Mouse (Mus musculus): Measurements from ENCODE around the gene Emc6. TPM values are rescaled to one million over a fixed set of nuclear protein-coding genes. Genes with fewer than 3 reads are reported as not detected.

Gene Emc6
- polyA plus RNA-seq, 1 experiment from 2014 or later = 114 TPM

DNA sequence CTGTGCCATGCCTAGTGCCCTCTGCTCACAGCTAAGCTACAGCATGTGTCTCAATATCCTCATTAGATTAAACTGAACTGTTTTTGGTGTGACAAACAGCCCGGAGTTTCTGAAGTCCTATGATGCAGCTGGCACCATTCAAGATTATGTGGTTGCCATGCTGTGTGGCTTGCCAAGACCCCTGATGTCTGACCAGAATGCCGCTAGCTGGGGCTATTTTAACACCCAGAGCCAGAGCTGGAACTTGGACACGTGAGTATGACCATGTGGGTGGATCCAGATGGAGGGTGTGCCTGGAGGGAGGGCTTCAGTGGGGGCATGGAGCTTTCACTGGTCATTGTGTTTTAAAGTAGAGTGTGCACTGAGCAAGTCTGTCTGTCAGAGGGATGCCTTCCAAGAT, 37.1 kb upstream of the Emc6 start:
- H3K36me3 ChIP-seq (ENCODE audit: control insufficient read depth, insufficient read depth) = 0 out of 2 replicates have a peak, but pooled peaks cover 29% of the 10 kb centered on the region
- TF ChIP-seq CTCF (IDR thresholded peaks at IDR 0.05; ENCODE audit: low read depth) = no peak

DNA sequence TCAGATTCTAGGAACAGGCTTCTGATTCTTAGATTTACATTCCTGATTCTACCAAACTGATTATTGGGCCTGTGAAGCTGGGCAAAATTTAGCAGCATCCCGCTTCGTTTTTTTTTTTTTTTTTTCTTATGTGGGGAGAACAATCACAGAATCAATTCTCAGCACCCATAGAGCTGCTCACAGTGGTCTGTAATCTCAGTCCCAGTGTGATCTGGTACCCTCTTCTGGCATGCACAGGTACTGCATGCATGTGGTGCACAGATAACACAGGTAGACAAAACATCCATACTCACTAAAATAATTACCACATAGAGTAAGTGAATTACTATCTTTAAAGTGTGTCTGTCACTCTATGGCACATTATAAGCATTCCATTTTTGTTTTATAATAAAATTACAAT, 30.8 kb upstream of the Emc6 start:
- no peak for ATAC-seq
- H3K36me3 ChIP-seq (ENCODE audit: control insufficient read depth, insufficient read depth) = peaks cover 2% of the 10 kb centered on the region; the same call in 1 of the 2 replicates
- H3K9me3 ChIP-seq (ENCODE audit: control insufficient read depth) = no peaks in the 10 kb centered on the region
- no peak overlapping the region for H3K4me3 ChIP-seq (ENCODE audit: low read depth, low read length)
- H3K9ac ChIP-seq (ENCODE audit: low read depth, low read length) = no peak overlapping the region
- peak; percentile 60 for TF ChIP-seq CTCF (IDR thresholded peaks at IDR 0.05; ENCODE audit: low read depth)
- no peaks in the 10 kb centered on the region for H3K27me3 ChIP-seq (replicated peaks; ENCODE audit: control insufficient read depth, insufficient read depth, low read length)
- WGBS = 87% methylated on average over 2 of the region's 2 CpGs
- no peak overlapping the region for H3K27ac ChIP-seq (ENCODE audit: low read depth, low read length)
- no peak overlapping the region for H3K4me2 ChIP-seq (replicated peaks; ENCODE audit: low read depth)
- H3K4me1 ChIP-seq (replicated peaks; ENCODE audit: control insufficient read depth, insufficient read depth, low read length) = no peaks in the 10 kb centered on the region

More for the DNA sequence above, 37.1 kb upstream of the Emc6 start:
- no peaks in the 10 kb centered on the region for H3K27me3 ChIP-seq (replicated peaks; ENCODE audit: control insufficient read depth, insufficient read depth, low read length)
- no peaks in the 10 kb centered on the region for H3K4me1 ChIP-seq (replicated peaks; ENCODE audit: control insufficient read depth, insufficient read depth, low read length)
- H3K27ac ChIP-seq (ENCODE audit: low read depth, low read length) = no peak overlapping the region
- H3K9ac ChIP-seq (ENCODE audit: low read depth, low read length) = no peak overlapping the region
- H3K4me3 ChIP-seq (ENCODE audit: low read depth, low read length) = no peak overlapping the region
- H3K9me3 ChIP-seq (ENCODE audit: control insufficient read depth) = no peaks in the 10 kb centered on the region
- WGBS = 69% methylated on average over 3 of the region's 3 CpGs
- ATAC-seq = no peak
- H3K4me2 ChIP-seq (replicated peaks; ENCODE audit: low read depth) = no peak overlapping the region

GRCm38 (mm10) chr11:73205194-73205593, 28.4 kb upstream of the Emc6 start:
- H3K9ac ChIP-seq (ENCODE audit: low read depth, low read length) = no peak overlapping the region
- H3K4me2 ChIP-seq (replicated peaks; ENCODE audit: low read depth) = no peak overlapping the region
- WGBS = 60% methylated on average over 7 of the region's 7 CpGs
- no peaks in the 10 kb centered on the region for H3K9me3 ChIP-seq (ENCODE audit: control insufficient read depth)
- peaks cover 2% of the 10 kb centered on the region; the same call in 1 of the 2 replicates for H3K36me3 ChIP-seq (ENCODE audit: control insufficient read depth, insufficient read depth)
- ATAC-seq = 0 out of 2 replicates have a peak, but pooled peaks have one; percentile 22
- no peaks in the 10 kb centered on the region for H3K27me3 ChIP-seq (replicated peaks; ENCODE audit: control insufficient read depth, insufficient read depth, low read length)
- H3K27ac ChIP-seq (ENCODE audit: low read depth, low read length) = no peak overlapping the region
- no peak overlapping the region for H3K4me3 ChIP-seq (ENCODE audit: low read depth, low read length)
- no peaks in the 10 kb centered on the region for H3K4me1 ChIP-seq (replicated peaks; ENCODE audit: control insufficient read depth, insufficient read depth, low read length)
- TF ChIP-seq CTCF (IDR thresholded peaks at IDR 0.05; ENCODE audit: low read depth) = no peak

DNA sequence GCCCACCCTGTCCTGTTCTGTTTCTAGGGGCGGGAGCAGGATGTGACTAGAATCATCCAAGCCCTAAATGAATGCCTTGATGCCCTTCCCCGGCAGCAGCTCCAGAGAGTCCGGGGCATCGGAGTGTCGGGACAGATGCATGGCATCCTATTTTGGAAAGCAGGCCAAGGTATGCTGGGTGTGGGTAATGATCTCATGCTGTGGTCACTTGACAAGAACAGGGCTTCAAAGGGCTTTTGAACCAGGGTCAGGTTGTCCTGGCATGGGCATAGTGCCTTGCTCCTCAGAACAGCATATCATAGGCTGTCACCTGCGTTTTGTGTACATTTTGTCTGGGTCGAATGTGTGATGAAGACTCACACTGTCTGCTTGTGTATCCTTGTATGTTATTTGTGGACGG, 27.1 kb upstream of the Emc6 start:
- peaks cover 2% of the 10 kb centered on the region; the same call in 1 of the 2 replicates for H3K36me3 ChIP-seq (ENCODE audit: control insufficient read depth, insufficient read depth)
- no peaks in the 10 kb centered on the region for H3K9me3 ChIP-seq (ENCODE audit: control insufficient read depth)
- H3K27ac ChIP-seq (ENCODE audit: low read depth, low read length) = no peak overlapping the region
- H3K4me2 ChIP-seq (replicated peaks; ENCODE audit: low read depth) = no peak overlapping the region
- H3K9ac ChIP-seq (ENCODE audit: low read depth, low read length) = no peak overlapping the region
- TF ChIP-seq CTCF (IDR thresholded peaks at IDR 0.05; ENCODE audit: low read depth) = no peak
- H3K27me3 ChIP-seq (replicated peaks; ENCODE audit: control insufficient read depth, insufficient read depth, low read length) = no peaks in the 10 kb centered on the region
- WGBS = 88% methylated on average over 8 of the region's 8 CpGs
- ATAC-seq = no peak
- H3K4me1 ChIP-seq (replicated peaks; ENCODE audit: control insufficient read depth, insufficient read depth, low read length) = no peaks in the 10 kb centered on the region
- H3K4me3 ChIP-seq (ENCODE audit: low read depth, low read length) = no peak overlapping the region

- Histone ChIP-seq H3K9ac (ENCODE audit: low read depth, low read length) (no peak overlapping the region), H3K27ac (ENCODE audit: low read depth, low read length) (no peak overlapping the region), H3K4me2 (replicated peaks; ENCODE audit: low read depth) (no peak overlapping the region), H3K27me3 (replicated peaks; ENCODE audit: control insufficient read depth, insufficient read depth, low read length) (no peaks in the 10 kb centered on the region), H3K4me1 (replicated peaks; ENCODE audit: control insufficient read depth, insufficient read depth, low read length) (peaks cover 5% of the 10 kb centered on the region; the same call in 1 of the 2 replicates), H3K9me3 (ENCODE audit: control insufficient read depth) (no peaks in the 10 kb centered on the region), H3K36me3 (ENCODE audit: control insufficient read depth, insufficient read depth) (peaks cover 2% of the 10 kb centered on the region; the same call in 1 of the 2 replicates), H3K4me3 (ENCODE audit: low read depth, low read length) (no peak overlapping the region)
- WGBS = 36% methylated on average over 4 of the region's 4 CpGs
- ATAC-seq = no peak
- peak; percentile 52 for TF ChIP-seq CTCF (IDR thresholded peaks at IDR 0.05; ENCODE audit: low read depth)
Observed at GRCm38 (mm10) chr11:73201597-73201996, 24.8 kb upstream of the Emc6 start.

DNA sequence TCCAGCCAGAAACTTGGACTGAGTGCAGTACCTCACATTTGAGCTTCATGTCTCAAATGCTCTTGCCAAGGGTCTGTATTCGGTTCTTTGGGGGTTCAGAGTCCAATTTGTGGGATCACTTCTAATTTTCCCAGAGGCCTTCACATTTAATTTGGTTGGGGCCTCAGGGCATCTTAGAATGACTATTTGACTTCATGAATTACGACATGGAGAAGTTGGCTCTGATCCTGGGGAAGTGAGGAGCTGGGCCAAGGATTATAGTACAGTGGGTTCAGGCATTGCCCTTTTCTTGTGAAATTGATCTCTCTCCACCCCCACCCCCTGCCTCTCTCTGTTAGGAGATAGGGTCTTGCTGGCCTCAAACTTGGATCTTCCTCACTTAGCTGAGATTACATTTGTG, 24.2 kb upstream of the Emc6 start:
- Histone ChIP-seq H3K27ac (ENCODE audit: low read depth, low read length) (no peak overlapping the region), H3K27me3 (replicated peaks; ENCODE audit: control insufficient read depth, insufficient read depth, low read length) (no peaks in the 10 kb centered on the region), H3K4me1 (replicated peaks; ENCODE audit: control insufficient read depth, insufficient read depth, low read length) (peaks cover 5% of the 10 kb centered on the region; the same call in 1 of the 2 replicates), H3K9me3 (ENCODE audit: control insufficient read depth) (no peaks in the 10 kb centered on the region), H3K4me3 (ENCODE audit: low read depth, low read length) (no peak overlapping the region), H3K36me3 (ENCODE audit: control insufficient read depth, insufficient read depth) (no peaks in the 10 kb centered on the region), H3K4me2 (replicated peaks; ENCODE audit: low read depth) (no peak overlapping the region), H3K9ac (ENCODE audit: low read depth, low read length) (no peak overlapping the region)
- ATAC-seq = no peak
- 62% methylated on average over 2 of the region's 2 CpGs for whole genome bisulfite sequencing
- no peak for TF ChIP-seq CTCF (IDR thresholded peaks at IDR 0.05; ENCODE audit: low read depth)

All from intestine, postnatal 0 days (tissue).